Mouse (Mus musculus) limb, embryonic 14.5 days (tissue): Measurements from ENCODE around the gene BC003965. TPM values are rescaled to one million over a fixed set of nuclear protein-coding genes. Genes with fewer than 3 reads are reported as not detected.
A peak's percentile ranks its signal among the peaks of the same experiment; 100 is the strongest.
"Not testable (repeated sequence)": the region's sequence is repeated elsewhere in the genome, so short reads cannot be mapped to it uniquely, and the experiment has no call there.

Experiments
- ATAC-seq: fragments of 200-750 bp; cut with Nextera tagmentation; 2 replicates; pipeline ENCODE4 v1.8.0; 2017; ENCODE audit warnings: low read depth, moderate number of reproducible peaks, moderate TSS enrichment; ENCODE audit not compliant: low FRiP score
- DNase-seq: peaks from one replicate; pipeline ENCODE4 v3.0.0-alpha.2; 2015; ENCODE audit warnings: low spot score
- H3K27ac ChIP-seq: fragments of 300-500 bp; sonication (generic); replicated peaks from 2 replicates; pipeline ENCODE4 v1.5.1; 2014; ENCODE audit warnings: low read depth, mild to moderate bottlenecking, low read length, moderate library complexity, mixed read lengths
- H3K27me3 ChIP-seq: fragments of 300-500 bp; sonication (generic); 2 replicates; pipeline ENCODE4 v1.6.1; 2014; ENCODE audit warnings: low read length, mixed read lengths; ENCODE audit not compliant: control insufficient read depth, insufficient read depth
- H3K36me3 ChIP-seq: fragments of 300-500 bp; sonication (generic); 2 replicates; pipeline ENCODE4 v1.6.1; 2014; ENCODE audit warnings: mild to moderate bottlenecking, low read length, moderate library complexity, mixed read lengths; ENCODE audit not compliant: control insufficient read depth, insufficient read depth
- H3K4me1 ChIP-seq: fragments of 300-500 bp; sonication (generic); 2 replicates; pipeline ENCODE4 v1.6.1; 2014; ENCODE audit warnings: antibody characterized with exemption, low read length, mixed read lengths; ENCODE audit not compliant: control insufficient read depth, insufficient read depth
- H3K4me2 ChIP-seq: fragments of 300-500 bp; sonication (generic); replicated peaks from 2 replicates; pipeline ENCODE4 v1.6.1; 2014; ENCODE audit warnings: low read depth, mild to moderate bottlenecking, low read length, moderate library complexity; ENCODE audit not compliant: severe bottlenecking
- H3K4me3 ChIP-seq: fragments of 300-500 bp; sonication (generic); replicated peaks from 2 replicates; pipeline ENCODE4 v1.5.1; 2014; ENCODE audit warnings: low read length
- H3K9ac ChIP-seq: fragments of 300-500 bp; sonication (generic); 2 replicates; pipeline ENCODE4 v1.6.1; 2014; ENCODE audit warnings: mild to moderate bottlenecking, low read depth, low read length, moderate library complexity; ENCODE audit not compliant: severe bottlenecking
- H3K9me3 ChIP-seq: fragments of 300-500 bp; sonication (generic); 2 replicates; pipeline ENCODE4 v1.6.1; 2016; ENCODE audit warnings: low read length; ENCODE audit not compliant: control insufficient read depth
- POLR2A ChIP-seq: fragments of 200-500 bp; IDR thresholded peaks from 2 replicates; pipeline ENCODE4 v1.8.0; 2012; ENCODE audit warnings: inconsistent platforms, mild to moderate bottlenecking, moderate library complexity, borderline replicate concordance; ENCODE audit not compliant: insufficient read depth, insufficient read length; ENCODE audit errors: extremely low read depth
- WGBS: fragments of 180-500 bp; shearing (Covaris S2); extraction: QIAGEN DNeasy Blood & Tissue Kit; methylation state at CpG from one replicate; pipeline ENCODE4 v1.1.7; 2014; 5-methylcytosine and 5-hydroxymethylcytosine counted together
- polyA plus RNA-seq, 2 experiments: library from polyadenylated mRNA; depleted of rRNA in 1 of 2; stranded (reverse) in 1 of 2; unstranded in 1 of 2; fragments of >200 nt; fragmentation: Nextera tagmentation in 1 of 2; extraction: Ambion mirVana in 1 of 2; gene quantifications; 2 replicates each; pipeline versions ENCODE4 v1.2.1 to v1.2.3; 2012 to 2014

Gene BC003965
- polyA plus RNA-seq, 2 experiments: 27.1 to 28.6 TPM

- DNase-seq: no peak
- no peak for ATAC-seq
- H3K4me3 ChIP-seq: no peak overlapping the region
- peak overlapping the region; percentile 74; the same call in 1 of the 2 replicates for H3K4me2 ChIP-seq
- no peak for TF ChIP-seq POLR2A
- WGBS: 47% methylated on average over 6 of the region's 6 CpGs
- H3K36me3 ChIP-seq: peaks cover 38% of the 10 kb centered on the region
- H3K4me1 ChIP-seq: peaks cover 9% of the 10 kb centered on the region; the same call in 1 of the 2 replicates
- no peaks in the 10 kb centered on the region for H3K9me3 ChIP-seq
- H3K9ac ChIP-seq: no peak overlapping the region
- no peak overlapping the region for H3K27ac ChIP-seq
- H3K27me3 ChIP-seq: no peaks in the 10 kb centered on the region
These were observed 38.7 kb downstream of the BC003965 start for GRCm38 (mm10) chr17:25222951-25223601.

- no peaks in the 10 kb centered on the region for H3K27me3 ChIP-seq
- no peak overlapping the region for H3K27ac ChIP-seq
- ATAC-seq (no peak), DNase-seq (no peak)
- no peak overlapping the region for H3K4me3 ChIP-seq
- WGBS: 88% methylated on average over 7 of the region's 7 CpGs
- no peak for TF ChIP-seq POLR2A
- H3K36me3 ChIP-seq: peaks cover 28% of the 10 kb centered on the region
- no peak overlapping the region for H3K9ac ChIP-seq
- no peak overlapping the region for H3K4me2 ChIP-seq
- H3K4me1 ChIP-seq: peaks cover 9% of the 10 kb centered on the region; the same call in 1 of the 2 replicates
- H3K9me3 ChIP-seq: no peaks in the 10 kb centered on the region
These were observed 40.4 kb downstream of the BC003965 start for GRCm38 (mm10) chr17:25224586-25225222.

GRCm38 (mm10) chr17:25225659-25226058 is 41.3 kb downstream of the BC003965 start:
- Histone ChIP-seq H3K4me3 (no peak overlapping the region), H3K36me3 (peaks cover 31% of the 10 kb centered on the region), H3K4me1 (peaks cover 9% of the 10 kb centered on the region; the same call in 1 of the 2 replicates), H3K9me3 (no peaks in the 10 kb centered on the region), H3K9ac (no peak overlapping the region), H3K27ac (no peak overlapping the region), H3K27me3 (no peaks in the 10 kb centered on the region), H3K4me2 (no peak overlapping the region)
- DNase-seq (no peak), ATAC-seq (no peak)
- WGBS: 88% methylated on average over 4 of the region's 4 CpGs
- no peak for TF ChIP-seq POLR2A

GRCm38 (mm10) chr17:25227991-25228390 is 43.6 kb downstream of the BC003965 start:
- H3K4me1 ChIP-seq: no peaks in the 10 kb centered on the region
- no peak overlapping the region for H3K27ac ChIP-seq
- H3K9ac ChIP-seq: no peak overlapping the region
- no peak for DNase-seq
- H3K4me2 ChIP-seq: no peak overlapping the region
- H3K27me3 ChIP-seq: no peaks in the 10 kb centered on the region
- no peak for TF ChIP-seq POLR2A
- ATAC-seq: no peak
- 86% methylated on average over 5 of the region's 5 CpGs for WGBS
- no peak overlapping the region for H3K4me3 ChIP-seq
- peaks cover 37% of the 10 kb centered on the region for H3K36me3 ChIP-seq
- H3K9me3 ChIP-seq: no peaks in the 10 kb centered on the region

GRCm38 (mm10) chr17:25230014-25230655 is 45.8 kb downstream of the BC003965 start:
- not testable (repeated sequence) for H3K27ac ChIP-seq, ATAC-seq, H3K4me1 ChIP-seq, H3K27me3 ChIP-seq, H3K4me3 ChIP-seq, DNase-seq, H3K4me2 ChIP-seq, H3K9me3 ChIP-seq, H3K9ac ChIP-seq
- WGBS: 77% methylated on average over 15 of the region's 17 CpGs
- H3K36me3 ChIP-seq: peaks cover 46% of the 10 kb centered on the region
